Mouse (Mus musculus): Measurements from ENCODE around the gene Gm49601.
A peak's percentile ranks its signal among the peaks of the same experiment; 100 is the strongest.

Gene Gm49601

DNA sequence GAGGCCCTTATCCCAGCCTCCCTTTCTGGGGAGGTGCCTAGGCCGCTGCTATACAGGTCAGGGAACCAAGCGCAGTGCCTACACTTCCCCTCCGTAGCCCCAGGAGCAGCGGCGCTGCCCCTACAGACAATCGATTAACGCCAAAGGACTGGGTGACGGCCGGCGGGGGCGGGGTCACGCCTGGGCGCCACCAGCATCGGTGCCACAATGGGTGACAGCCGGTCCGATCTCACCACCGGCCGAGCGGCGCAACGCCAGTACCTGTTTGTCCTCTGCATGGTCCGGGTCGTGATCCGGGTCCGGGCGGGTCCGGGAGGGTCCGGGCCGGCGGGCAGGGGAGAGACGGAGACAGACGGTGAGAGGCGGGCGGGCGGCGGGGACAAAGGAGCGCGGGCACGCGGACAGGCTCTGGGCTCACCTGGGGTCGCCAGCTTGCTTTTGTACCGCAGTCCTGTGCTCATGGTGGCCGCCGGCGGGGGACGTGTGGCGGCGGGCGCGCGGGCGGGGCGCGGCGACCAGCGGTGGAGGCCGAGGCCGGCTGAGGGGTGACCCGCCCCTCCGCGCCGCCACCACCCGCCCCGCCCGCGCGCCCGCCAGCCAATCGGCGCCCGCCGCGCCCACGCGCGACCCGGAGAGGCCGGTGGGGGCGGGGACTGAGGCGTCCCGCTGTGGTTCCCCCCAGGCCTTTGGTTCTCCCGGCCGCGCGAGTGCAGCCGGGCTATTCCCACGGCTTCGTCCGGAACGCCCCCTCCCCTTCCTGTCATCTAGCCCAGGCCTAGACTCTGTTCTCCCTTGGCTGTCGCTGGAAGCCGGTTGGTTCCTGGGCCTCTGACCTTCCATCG, 3.4 kb upstream of the Gm49601 start, which contains the start of gene Sept5:
Gene Sept5 (minus strand): TSS at position 565 of the 842 bp plus-strand sequence.
- DNase-seq (ENCODE audit: low spot score) = peak; percentile 77

DNA sequence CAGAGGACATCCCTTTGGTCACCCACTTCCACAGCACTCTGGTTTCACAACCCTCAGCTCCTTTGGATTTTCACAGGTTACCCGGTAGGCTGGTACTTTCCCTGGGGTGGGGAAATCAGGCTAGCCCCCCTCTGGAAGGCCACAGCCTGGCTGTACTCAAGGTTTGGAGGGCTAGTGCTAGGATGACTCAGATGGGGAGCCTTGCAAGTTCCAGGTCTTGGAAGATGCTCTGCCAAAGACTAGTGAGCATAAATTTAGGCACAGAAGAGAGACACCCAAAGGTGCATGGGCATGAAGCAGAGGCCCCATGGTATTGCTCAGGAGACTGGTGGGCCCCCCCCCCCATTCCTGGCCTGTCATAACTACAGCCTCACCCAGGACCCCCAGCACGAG, 2.7 kb upstream of the Gm49601 start:
- no peak for DNase-seq (ENCODE audit: low spot score)

DNA sequence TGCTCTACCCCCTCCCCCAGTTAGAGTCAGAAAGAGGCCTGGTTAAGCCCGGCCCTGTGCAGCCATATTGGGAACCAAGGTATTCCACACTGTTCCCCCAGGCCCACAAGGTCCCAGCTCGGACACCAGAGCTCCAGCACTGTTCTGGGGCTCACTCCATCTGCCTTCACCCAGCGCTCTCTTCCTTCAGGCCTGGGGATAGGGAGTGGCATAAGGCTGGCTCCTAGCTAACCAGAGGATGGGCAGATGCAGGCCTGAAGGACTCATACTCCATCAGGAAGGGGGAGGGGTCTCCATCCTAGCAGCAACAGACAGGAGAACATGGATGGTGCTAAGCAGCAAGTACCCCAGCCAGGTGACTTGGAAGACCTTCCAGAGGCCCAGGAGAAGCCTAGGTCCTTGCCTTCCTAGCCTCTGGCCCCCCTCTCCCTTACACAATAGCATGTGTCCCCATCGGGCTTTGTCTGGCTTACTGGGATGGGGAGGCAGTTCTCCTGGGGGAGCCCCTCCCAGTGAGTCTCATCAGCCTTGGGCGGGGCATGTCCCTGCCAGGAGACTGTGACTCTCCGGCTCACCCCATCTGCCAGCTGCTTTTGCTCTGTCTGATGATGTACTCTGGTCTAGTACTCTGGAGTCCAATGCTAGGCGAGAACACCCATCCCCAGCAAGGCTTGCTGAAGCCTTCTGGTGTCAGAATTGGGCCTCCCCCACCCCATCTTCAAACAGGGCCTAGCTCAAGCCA, 2.1 kb upstream of the Gm49601 start:
- no peak for DNase-seq (ENCODE audit: low spot score)

DNA sequence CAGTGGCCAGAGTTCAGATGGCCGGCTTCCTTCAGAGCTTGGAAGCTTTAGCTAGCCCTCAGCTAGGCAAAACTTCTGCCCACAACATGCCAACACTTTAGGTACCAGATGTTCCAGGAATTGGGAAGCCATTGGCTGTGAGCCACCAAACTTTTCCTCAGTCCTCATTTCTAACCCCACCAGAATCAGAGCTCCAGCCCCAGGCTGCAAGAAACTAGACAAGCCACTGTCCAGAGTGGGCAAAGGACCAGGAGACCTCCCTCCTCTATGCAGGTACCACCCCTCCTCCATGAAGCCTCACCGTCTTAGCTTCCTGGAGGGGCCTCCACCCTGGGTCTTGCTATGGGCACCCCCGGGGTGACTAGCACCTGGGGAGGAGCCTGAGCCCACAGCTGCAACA, 936 bp upstream of the Gm49601 start:
- DNase-seq (ENCODE audit: low spot score) = no peak

DNA sequence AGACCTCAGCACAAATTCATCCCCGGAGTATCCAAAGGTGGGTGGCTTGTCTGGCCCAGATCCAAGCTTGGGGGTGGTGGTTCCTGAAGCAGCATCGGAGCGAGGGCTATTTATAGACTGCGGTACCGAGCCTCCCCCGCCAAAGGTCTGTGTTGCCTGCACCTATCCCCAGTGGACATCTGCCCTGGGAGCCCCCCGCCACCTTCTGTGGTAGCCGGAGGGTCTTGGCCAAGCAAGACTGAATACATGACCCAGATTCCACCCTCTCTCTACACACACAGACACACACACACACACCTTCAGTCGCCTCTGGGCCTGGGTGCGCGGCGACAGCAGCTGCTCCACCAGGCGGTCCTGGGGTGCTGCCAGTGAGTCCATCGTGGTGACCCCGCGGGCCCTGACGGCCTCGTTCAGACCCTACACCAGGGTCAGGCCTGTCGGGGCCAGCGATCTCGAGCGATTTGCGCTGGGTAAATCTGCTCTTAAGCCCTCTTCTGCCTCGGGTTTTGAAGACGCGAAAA, 376 bp downstream of the Gm49601 start:
- no peak for DNase-seq (ENCODE audit: low spot score)

DNA sequence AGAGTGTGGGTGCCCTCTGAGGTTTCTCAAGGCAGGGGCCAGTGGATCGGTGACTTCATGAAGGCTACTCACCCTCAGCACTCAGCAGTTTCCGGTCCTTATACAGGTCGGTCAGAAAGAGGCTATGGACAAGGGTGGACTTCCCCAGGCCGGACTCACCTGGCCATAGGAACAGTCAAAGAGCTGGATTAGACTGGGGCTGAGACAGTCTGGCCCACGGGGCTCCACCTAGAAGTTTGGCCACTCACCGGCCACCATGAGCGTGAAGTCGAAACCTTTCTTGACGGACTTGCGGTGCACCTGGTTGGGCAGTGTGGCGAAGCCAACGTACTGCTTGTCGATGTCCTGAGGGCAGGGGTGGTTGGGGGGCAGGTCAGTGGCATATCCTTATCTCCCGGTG, 1.1 kb downstream of the Gm49601 start:
- no peak for DNase-seq (ENCODE audit: low spot score)

DNA sequence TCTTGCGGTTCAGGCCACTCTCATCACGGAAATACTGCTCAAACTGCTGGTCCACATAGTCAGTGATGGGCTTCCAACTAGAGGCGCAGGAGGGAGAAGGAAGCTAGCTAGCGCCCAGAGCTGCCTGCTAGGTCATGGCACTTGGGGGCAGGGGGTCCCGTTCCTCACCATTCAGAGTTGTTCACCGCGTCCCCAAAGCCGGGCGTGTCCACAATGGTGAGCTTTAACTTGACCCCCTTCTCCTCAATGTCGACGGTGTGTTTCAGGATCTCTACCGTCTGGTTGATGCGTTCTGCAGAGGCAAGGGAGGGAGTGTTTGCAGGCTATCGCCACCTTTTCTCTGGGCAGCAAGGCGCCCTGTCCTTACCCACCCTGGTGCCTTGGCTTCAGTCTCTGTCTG, 1.6 kb downstream of the Gm49601 start:
- no peak for DNase-seq (ENCODE audit: low spot score)

DNA sequence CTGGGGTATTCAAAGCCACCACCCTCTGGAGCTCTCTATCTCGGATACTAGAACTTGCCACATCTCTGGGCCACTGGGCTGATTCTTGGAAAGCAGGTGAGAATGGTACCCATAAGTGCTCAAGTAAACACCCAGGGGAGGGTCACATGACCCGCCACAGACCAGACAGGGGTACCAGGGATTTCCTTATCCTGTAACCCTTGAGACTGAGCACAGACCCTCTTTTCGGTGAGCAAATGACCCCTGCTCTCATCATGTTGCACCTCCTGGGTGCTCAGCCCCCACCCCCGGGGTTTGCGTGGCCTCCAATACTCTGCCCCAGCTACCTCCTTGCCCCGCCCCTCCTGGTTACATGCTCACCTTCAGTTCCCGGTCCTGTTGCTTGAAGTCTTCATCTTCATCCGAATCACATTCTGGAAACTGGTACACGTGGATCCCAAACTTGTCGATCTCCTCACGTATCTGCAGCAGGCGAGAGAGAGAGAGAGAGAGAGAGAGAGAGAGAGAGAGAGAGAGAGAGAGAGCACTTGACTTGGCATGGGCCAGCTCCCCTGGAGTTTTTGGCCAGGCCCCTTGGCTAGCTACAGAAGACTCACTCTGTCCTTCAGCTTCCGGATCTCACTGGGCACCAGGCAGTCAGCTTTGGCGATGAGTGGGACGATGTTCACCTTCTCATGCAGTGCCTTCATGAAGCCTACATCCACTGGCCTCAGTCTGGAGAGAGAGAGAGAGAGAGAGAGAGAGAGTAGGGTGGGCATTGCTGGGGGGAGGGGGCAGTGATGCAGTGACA, 2.3 kb downstream of the Gm49601 start:
- no peak for DNase-seq (ENCODE audit: low spot score)

DNA sequence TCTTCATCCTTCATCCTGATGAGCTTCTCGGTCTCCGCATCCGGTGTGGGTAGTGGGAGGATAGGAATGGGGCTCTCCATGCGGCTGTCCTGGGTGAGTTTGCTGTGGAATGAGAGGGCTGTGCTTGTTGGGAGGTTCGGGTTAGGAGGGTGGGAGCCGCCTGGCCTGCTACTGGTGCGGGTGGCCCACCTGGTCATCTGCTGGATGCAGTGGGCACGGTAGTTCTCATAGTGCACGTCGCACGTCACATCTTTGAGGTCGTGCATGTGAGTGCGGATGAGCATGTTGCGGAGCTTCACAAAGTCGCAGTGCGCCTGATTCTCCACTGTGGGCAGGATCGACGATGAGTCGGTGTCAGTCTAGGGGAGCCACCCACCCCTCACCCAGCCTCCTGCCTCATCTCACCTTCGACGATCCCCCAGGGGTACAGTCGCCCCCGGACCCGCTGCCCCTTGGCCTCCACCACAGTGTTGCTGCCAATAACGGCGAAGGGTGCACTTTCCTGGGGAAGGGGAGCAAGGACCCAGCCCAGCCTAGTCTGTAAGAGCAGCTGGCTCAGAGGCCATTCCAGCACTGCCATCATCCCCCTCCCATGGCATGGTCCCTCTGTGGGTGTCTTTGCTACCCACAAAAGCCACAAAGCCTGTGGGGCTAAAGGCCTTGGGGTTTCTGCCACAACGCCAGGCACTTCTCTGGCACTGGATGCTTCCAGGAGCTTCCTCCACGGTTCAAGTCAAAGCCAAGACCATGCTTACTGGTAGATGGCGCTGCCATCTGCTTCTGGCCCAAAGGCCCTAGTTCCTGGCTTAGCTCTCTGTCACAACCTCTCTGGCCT, 3.1 kb downstream of the Gm49601 start:
- DNase-seq (ENCODE audit: low spot score) = no peak

DNA sequence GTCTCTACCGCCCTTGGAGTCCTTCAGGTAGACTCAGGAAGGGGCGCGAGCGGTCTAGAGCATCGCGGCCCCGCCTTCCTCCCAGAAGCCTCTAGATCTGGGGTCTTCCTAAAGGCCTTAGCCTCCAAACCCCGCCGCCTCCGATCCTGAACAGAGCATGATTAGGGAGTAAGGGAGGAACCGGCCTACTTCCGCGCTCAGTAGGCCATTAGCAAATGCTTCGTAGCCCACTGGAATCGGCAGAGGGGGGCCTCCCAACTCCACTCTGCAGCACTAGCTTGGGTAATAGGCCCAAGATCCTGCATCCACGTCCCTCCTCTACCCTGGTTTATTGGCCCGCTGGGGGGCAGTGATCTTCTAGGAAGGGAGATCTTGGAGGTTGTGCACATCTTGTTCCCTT, 4.2 kb downstream of the Gm49601 start, which contains the start of gene Gp1bb:
Gene Gp1bb (minus strand): TSS at position 385 of the 400 bp plus-strand sequence.
- DNase-seq (ENCODE audit: low spot score) = no peak

DNA sequence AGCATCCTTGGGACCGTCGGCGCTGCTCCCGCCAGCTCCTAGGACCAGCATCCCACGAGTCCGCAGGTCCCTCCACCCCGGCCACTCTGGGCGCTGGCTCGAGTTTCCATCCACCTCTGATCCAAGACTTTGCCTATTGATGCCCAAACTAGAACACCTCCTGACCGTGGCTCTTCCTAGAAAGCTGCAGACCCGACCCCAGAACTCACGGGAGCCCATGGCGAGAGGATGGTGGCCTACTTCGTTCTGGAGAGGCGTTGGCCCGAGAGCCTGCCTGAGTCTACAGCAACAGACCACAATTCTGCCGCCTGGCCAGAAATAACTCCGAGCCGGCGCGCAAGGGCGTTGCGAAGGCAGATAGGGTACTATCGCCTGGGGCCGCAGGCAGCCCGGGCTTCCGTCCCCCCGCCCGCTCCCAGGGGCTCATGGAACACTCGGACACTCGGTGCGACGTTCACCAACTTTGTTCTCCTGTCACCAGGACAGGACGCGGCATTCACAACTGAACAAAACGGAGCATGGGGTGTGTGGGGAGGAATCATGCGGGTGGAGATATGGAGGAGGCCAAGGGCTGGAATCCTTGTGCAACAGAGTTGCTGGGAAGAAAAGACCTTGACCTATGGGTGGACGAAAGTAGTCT, 4.7 kb downstream of the Gm49601 start:
- DNase-seq (ENCODE audit: low spot score) = no peak

DNA sequence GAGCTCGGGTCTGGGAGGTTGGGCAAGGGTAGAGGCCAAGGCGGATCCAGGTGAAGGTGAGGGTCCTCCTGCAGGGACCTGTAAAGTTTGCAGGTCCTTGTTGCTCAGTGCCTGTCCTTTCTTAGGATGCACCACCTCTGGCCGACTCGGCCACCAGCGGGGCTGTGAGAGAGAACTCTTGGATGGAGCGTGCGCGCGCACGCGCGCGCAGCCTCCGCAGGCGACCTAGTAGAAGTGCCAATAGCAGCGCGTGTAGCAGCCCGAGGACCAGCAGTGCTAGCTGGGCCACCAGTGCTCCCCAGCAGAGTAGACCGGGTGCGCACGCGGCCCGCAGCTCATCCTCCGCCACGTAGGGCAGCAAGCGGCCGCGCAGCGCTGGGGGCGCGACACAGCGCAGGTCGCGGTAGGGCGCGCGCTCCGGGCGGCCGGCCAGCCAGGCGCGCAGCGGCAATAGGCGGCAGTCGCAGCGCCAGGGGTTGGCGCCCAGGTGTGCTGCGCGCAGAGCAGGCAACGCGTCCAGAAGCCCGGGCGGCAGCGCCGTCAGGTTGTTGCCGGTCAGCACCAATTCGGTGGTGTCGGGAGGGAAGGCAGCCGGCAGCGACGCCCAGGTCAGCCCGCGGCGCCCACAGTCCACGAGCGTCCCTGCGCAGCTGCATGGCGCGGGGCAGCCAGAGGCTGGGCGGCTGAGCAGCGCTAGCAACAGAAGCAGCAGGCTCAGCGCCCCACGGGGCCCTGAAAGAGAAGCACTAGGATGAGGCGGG, 5.4 kb downstream of the Gm49601 start:
- no peak for DNase-seq (ENCODE audit: low spot score)

DNA sequence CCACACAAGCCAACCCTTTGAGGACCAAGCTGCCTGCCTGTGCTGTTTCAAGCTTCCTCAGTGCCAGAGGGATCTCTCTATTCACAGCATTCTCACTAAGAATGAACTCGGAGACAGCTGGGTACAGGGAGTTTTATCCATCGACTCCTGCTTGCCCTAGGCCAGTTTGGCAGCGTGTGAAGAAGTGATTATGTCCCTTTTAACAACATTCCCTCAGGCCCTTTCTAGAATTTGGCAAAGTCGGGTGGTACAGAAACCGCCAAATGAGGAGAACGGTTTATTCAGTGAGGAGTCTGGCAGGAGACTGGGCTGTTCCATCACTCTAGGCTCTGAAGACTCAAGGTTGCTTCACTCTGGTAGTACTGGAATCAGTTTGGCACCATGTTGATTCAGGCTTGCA, 6.0 kb downstream of the Gm49601 start:
- no peak for DNase-seq (ENCODE audit: low spot score)

DNA sequence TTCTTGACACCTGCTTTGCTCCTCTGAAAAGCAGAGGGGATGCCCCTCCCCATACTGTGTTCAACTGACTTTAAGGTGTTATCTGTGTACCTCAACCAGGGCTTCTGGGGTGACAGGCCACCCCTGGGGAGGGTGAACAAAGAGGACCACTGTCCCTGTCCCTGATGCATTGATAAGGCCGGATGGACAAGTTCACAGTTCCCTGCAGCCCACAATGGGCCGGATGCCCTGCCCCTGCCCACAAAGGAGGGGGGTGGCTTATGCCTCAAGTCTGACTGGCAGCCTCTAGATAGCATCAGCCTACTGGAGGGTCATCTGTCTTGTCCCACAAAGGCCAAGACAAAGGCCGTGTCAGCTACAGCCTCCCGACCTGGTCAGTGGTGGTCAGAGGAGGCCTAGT, 7.1 kb downstream of the Gm49601 start:
- DNase-seq (ENCODE audit: low spot score) = no peak

DNA sequence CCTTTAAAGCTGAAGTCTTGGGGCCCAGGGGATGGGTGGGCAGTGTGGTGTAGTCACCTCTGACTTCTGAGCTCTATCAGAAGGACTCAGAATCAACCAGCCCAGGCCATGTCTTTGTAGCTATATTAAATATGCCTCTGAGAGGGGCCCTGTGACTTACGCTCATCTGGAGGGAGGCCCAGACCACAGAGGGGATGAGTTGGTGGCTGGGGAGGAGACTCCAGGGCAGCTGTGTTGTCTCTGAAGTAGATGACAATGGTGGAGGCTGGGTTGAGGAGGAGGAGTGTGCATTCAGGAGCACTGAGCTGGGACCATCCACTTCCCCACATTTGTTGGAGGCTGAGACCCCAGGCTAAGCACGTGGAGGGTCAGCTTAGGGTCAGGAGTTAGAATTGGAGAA, 7.9 kb downstream of the Gm49601 start:
- no peak for DNase-seq (ENCODE audit: low spot score)

DNA sequence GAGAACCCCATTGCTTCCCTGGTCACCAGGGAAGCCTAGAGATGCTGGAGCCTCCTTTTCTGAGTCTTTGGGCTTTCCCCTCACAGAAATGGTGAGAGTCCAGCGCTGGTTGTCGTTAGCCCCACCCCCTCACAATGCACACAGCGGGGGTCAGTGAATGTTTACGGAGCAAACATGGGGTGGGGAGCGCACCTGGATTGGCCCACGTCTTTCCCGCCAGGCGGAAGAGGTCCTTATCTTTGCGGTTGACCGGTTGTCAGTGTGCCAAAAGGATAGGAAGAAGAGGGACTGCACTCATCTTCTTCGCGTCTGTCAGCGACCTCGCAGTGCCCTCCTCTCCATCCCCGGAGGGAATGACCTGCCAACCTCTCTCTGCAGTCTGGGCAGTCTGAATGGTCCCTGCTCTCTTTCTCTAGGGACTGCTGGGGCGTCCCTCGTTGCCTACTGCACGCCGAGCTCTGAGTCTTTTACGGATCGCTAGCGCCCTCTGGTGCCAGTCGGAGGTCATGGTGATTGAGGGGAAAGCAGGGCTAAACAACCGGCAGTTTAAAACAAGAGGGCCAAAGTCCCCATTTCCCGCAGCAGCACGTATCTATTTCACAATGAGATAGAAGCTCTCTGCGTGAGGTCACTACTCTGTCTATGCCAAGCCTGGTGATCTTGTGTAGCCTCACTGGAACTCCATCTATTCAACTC, 8.7 kb downstream of the Gm49601 start:
- DNase-seq (ENCODE audit: low spot score) = peak; percentile 86

DNA sequence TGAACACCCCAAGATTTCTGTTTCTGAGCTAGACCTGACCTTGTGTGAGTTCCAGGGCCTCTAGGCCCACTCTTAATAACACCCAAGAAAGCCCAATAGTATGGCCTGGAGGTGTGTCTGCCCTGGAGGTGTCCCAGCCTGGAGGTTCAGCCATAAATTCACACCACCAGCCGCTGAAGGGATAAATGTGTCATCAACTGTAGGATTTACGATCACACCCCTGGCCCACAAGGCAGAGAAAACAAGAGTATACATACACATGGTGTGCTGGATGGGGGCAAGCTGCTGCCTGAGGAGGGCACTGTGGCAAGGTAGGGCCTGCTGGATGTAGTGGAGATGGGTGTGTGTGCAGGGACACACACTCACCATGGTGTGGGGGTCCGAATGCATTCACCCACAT, 12.9 kb downstream of the Gm49601 start:
- no peak for DNase-seq (ENCODE audit: low spot score)

DNA sequence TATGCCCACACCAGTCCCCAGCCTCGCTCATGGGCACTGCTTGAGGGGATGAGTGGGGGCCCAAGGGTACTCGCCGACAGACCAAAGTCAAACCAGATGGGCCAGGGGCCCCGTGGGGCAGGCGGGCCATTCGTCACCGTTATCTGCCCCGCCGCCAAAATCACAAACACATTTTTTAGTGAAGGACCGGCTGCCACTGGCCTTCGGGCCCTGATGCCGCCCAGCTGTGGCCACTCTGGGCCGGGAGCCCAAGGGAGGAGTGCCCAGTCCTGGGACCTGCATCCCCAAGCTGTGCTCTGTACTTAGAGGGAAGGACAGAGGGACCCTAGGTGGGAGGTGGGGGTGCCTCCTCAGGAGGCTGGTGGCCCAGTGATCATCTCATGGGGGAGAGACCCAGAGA, 14.5 kb downstream of the Gm49601 start:
- no peak for DNase-seq (ENCODE audit: low spot score)

DNA sequence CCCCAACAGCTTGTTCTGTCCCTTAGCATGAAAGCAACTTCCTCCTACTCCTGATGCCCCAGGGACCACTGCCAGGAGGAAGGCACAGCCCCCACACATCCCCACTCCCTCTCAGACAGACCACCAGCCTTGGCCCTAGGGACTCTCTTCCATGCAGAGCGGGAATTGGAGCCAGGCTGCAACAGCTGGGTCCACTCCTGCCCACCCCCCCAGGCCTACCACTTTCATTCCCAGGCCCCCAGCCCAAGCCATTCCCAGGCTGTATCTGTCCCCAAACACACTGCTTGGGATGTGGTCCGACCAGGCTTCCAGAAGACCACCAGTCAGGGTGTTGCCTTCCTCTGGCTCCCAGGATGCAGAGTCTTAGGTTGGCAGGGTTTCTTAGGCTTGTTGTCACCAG, 17.1 kb downstream of the Gm49601 start:
- no peak for DNase-seq (ENCODE audit: low spot score)

DNA sequence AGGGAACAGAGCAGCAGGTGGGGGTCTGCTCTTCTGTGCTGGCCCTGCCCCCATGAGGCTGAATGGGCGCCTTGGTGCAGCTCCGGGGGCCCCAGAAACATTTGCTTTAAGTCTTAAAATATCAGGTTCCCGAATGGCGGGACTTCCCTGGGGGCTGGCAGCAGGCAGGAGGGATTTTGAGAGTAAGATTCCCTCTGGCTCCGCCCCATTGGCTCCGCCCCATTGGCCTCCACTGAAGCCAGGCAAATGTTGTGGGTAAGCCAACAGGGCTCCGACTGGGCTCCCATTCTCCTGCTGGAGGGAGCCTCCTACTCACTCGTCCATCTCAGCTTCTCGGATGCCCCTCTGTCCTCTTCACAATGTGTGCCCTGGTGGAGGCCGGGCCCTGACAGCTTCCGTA, 18.0 kb downstream of the Gm49601 start:
- peak; percentile 43 for DNase-seq (ENCODE audit: low spot score)

Data from ovary, postnatal 36 days (tissue).